Mouse (Mus musculus) forebrain, embryonic 14.5 days (tissue): ENCODE measurements around the gene Oaz2. TPM values are rescaled to one million over a fixed set of nuclear protein-coding genes. Genes with fewer than 3 reads are reported as not detected.
"Not testable (repeated sequence)": the region's sequence is repeated elsewhere in the genome, so short reads cannot be mapped to it uniquely, and the experiment has no call there.

Experiments
- ATAC-seq: fragments of 200-750 bp; cut with Nextera tagmentation; 2 replicates; pipeline ENCODE4 v1.8.0; 2017; ENCODE audit warnings: mild to moderate bottlenecking, moderate library complexity
- DNase-seq: peaks from one replicate; pipeline ENCODE4 v3.0.0-alpha.2; 2015; ENCODE audit warnings: low spot score
- H3K27ac ChIP-seq: fragments of 300-500 bp; sonication (generic); 2 replicates; pipeline ENCODE4 v1.5.1; 2014; ENCODE audit warnings: low read depth, mild to moderate bottlenecking, control low read depth, low read length, moderate library complexity
- H3K27me3 ChIP-seq: fragments of 300-500 bp; sonication (generic); replicated peaks from 2 replicates; pipeline ENCODE4 v1.6.1; 2014; ENCODE audit warnings: low read length, control low read depth, mixed read lengths; ENCODE audit not compliant: control insufficient read depth, insufficient read depth
- H3K36me3 ChIP-seq: fragments of 300-500 bp; sonication (generic); 2 replicates; pipeline ENCODE4 v1.6.1; 2014; ENCODE audit warnings: low read length, control low read depth; ENCODE audit not compliant: control insufficient read depth, insufficient read depth
- H3K4me1 ChIP-seq: fragments of 300-500 bp; sonication (generic); 2 replicates; pipeline ENCODE4 v1.6.1; 2014; ENCODE audit warnings: antibody characterized with exemption, low read length, control low read depth; ENCODE audit not compliant: control insufficient read depth, insufficient read depth
- H3K4me2 ChIP-seq: fragments of 300-500 bp; sonication (generic); 2 replicates; pipeline ENCODE4 v1.6.1; 2014; ENCODE audit warnings: mild to moderate bottlenecking, control low read depth, low read length
- H3K4me3 ChIP-seq: fragments of 300-500 bp; sonication (generic); 2 replicates; pipeline ENCODE4 v1.5.1; 2014; ENCODE audit warnings: low read depth, low read length, control low read depth
- H3K9ac ChIP-seq: fragments of 300-500 bp; sonication (generic); 2 replicates; pipeline ENCODE4 v1.6.1; 2014; ENCODE audit warnings: mild to moderate bottlenecking, low read length, control low read depth, moderate library complexity
- H3K9me3 ChIP-seq: fragments of 300-500 bp; sonication (generic); replicated peaks from 2 replicates; pipeline ENCODE4 v1.6.1; 2016; ENCODE audit warnings: low read length, control low read depth, mixed read lengths; ENCODE audit not compliant: control insufficient read depth
- WGBS: fragments of 180-500 bp; shearing (Covaris S2); extraction: QIAGEN DNeasy Blood & Tissue Kit; methylation state at CpG from one replicate; pipeline ENCODE4 v1.1.7; 2014; 5-methylcytosine and 5-hydroxymethylcytosine counted together
- polyA plus RNA-seq: library from polyadenylated mRNA; unstranded; fragments of >200 nt; fragmentation: Nextera tagmentation; extraction: Ambion mirVana; gene quantifications from 2 replicates; pipeline ENCODE4 v1.2.1, GENCODE M21; 2014

Gene Oaz2
- polyA plus RNA-seq, 1 experiment from 2014 or later: 206 TPM

- no peak for ATAC-seq
- H3K4me3 ChIP-seq: no peak overlapping the region
- H3K36me3 ChIP-seq: no peaks in the 10 kb centered on the region
- 88% methylated on average over 4 of the region's 4 CpGs for WGBS
- H3K9me3 ChIP-seq: no peaks in the 10 kb centered on the region
- no peak overlapping the region for H3K27ac ChIP-seq
- no peak for DNase-seq
- H3K4me1 ChIP-seq: no peaks in the 10 kb centered on the region
- no peak overlapping the region for H3K9ac ChIP-seq
- H3K4me2 ChIP-seq: no peak overlapping the region
- H3K27me3 ChIP-seq: no peaks in the 10 kb centered on the region
These were observed 22.8 kb upstream of the Oaz2 start for GRCm38 (mm10) chr9:65644960-65645359.

- Histone ChIP-seq H3K4me2 (no peak overlapping the region), H3K9me3 (no peaks in the 10 kb centered on the region), H3K4me3 (no peak overlapping the region), H3K36me3 (no peaks in the 10 kb centered on the region), H3K27ac (no peak overlapping the region), H3K4me1 (no peaks in the 10 kb centered on the region), H3K9ac (no peak overlapping the region), H3K27me3 (no peaks in the 10 kb centered on the region)
- DNase-seq (no peak), ATAC-seq (no peak)
- 64% methylated on average over 3 of the region's 3 CpGs for WGBS
These were observed 21.8 kb upstream of the Oaz2 start for GRCm38 (mm10) chr9:65645984-65646383.

- no peaks in the 10 kb centered on the region for H3K9me3 ChIP-seq
- H3K4me2 ChIP-seq: no peak overlapping the region
- no peaks in the 10 kb centered on the region for H3K27me3 ChIP-seq
- WGBS: 92% methylated on average over 2 of the region's 2 CpGs
- H3K4me3 ChIP-seq: no peak overlapping the region
- DNase-seq: no peak
- H3K9ac ChIP-seq: no peak overlapping the region
- H3K27ac ChIP-seq: no peak overlapping the region
- H3K36me3 ChIP-seq: no peaks in the 10 kb centered on the region
- ATAC-seq: no peak
- no peaks in the 10 kb centered on the region for H3K4me1 ChIP-seq
These were observed 21.0 kb upstream of the Oaz2 start for GRCm38 (mm10) chr9:65646782-65647181.

GRCm38 (mm10) chr9:65648730-65649129, 19.1 kb upstream of the Oaz2 start:
- H3K27me3 ChIP-seq: no peaks in the 10 kb centered on the region
- no peak for DNase-seq
- H3K27ac ChIP-seq: no peak overlapping the region
- 91% methylated on average over 13 of the region's 13 CpGs for WGBS
- H3K4me1 ChIP-seq: no peaks in the 10 kb centered on the region
- no peak overlapping the region for H3K4me2 ChIP-seq
- no peaks in the 10 kb centered on the region for H3K9me3 ChIP-seq
- no peak overlapping the region for H3K9ac ChIP-seq
- H3K36me3 ChIP-seq: no peaks in the 10 kb centered on the region
- ATAC-seq: no peak
- H3K4me3 ChIP-seq: no peak overlapping the region

- H3K9ac ChIP-seq: no peak overlapping the region
- no peaks in the 10 kb centered on the region for H3K9me3 ChIP-seq
- 58% methylated on average over 1 of the region's 1 CpGs for WGBS
- H3K27ac ChIP-seq: no peak overlapping the region
- H3K27me3 ChIP-seq: no peaks in the 10 kb centered on the region
- DNase-seq: no peak
- H3K4me1 ChIP-seq: no peaks in the 10 kb centered on the region
- ATAC-seq: no peak
- H3K4me3 ChIP-seq: no peak overlapping the region
- no peak overlapping the region for H3K4me2 ChIP-seq
- H3K36me3 ChIP-seq: no peaks in the 10 kb centered on the region
These were observed 17.8 kb upstream of the Oaz2 start for GRCm38 (mm10) chr9:65649997-65650396.

GRCm38 (mm10) chr9:65651957-65652356, 15.8 kb upstream of the Oaz2 start:
- not testable (repeated sequence) for H3K27ac ChIP-seq, ATAC-seq, DNase-seq, H3K9ac ChIP-seq, H3K9me3 ChIP-seq, H3K4me3 ChIP-seq, H3K36me3 ChIP-seq, H3K4me2 ChIP-seq, H3K4me1 ChIP-seq, H3K27me3 ChIP-seq
- 96% methylated on average over 1 of the region's 1 CpGs for WGBS

GRCm38 (mm10) chr9:65653741-65654140, 14.1 kb upstream of the Oaz2 start:
- no peak overlapping the region for H3K27ac ChIP-seq
- H3K9ac ChIP-seq: no peak overlapping the region
- H3K4me3 ChIP-seq: no peak overlapping the region
- no peaks in the 10 kb centered on the region for H3K4me1 ChIP-seq
- H3K9me3 ChIP-seq: no peaks in the 10 kb centered on the region
- 93% methylated on average over 4 of the region's 4 CpGs for WGBS
- H3K27me3 ChIP-seq: no peaks in the 10 kb centered on the region
- no peak for DNase-seq
- no peak overlapping the region for H3K4me2 ChIP-seq
- no peak for ATAC-seq
- no peaks in the 10 kb centered on the region for H3K36me3 ChIP-seq

GRCm38 (mm10) chr9:65654700-65655237, 13.0 kb upstream of the Oaz2 start:
- no peaks in the 10 kb centered on the region for H3K4me1 ChIP-seq

GRCm38 (mm10) chr9:65655540-65655939, 12.3 kb upstream of the Oaz2 start:
- Histone ChIP-seq H3K36me3 (no peaks in the 10 kb centered on the region), H3K4me2 (no peak overlapping the region), H3K4me1 (no peaks in the 10 kb centered on the region), H3K27me3 (no peaks in the 10 kb centered on the region), H3K9ac (no peak overlapping the region), H3K27ac (no peak overlapping the region), H3K4me3 (no peak overlapping the region), H3K9me3 (no peaks in the 10 kb centered on the region)
- DNase-seq: no peak
- WGBS: 91% methylated on average over 8 of the region's 8 CpGs
- ATAC-seq: no peak

More at GRCm38 (mm10) chr9:65654700-65655237, 13.0 kb upstream of the Oaz2 start:
- H3K9ac ChIP-seq: no peak overlapping the region
- no peaks in the 10 kb centered on the region for H3K27me3 ChIP-seq
- H3K4me3 ChIP-seq: no peak overlapping the region
- no peak overlapping the region for H3K27ac ChIP-seq
- no peaks in the 10 kb centered on the region for H3K36me3 ChIP-seq
- ATAC-seq: no peak
- no peak for DNase-seq
- H3K4me2 ChIP-seq: no peak overlapping the region
- no peaks in the 10 kb centered on the region for H3K9me3 ChIP-seq
- 80% methylated on average over 3 of the region's 3 CpGs for WGBS
